Mouse (Mus musculus): Measurements from ENCODE around the gene Gna15. TPM values are rescaled to one million over a fixed set of nuclear protein-coding genes. Genes with fewer than 3 reads are reported as not detected.

Gene Gna15
- 4.0 and 4.4 TPM in 2 replicates for polyA plus RNA-seq (2015; fragmentation: Nextera tagmentation; extraction: Ambion mirVana)

GRCm38 (mm10) chr10:81524051-81524605, at the start of gene Gna15:
Gene Gna15, minus strand, starts transcription at chr10:81524225.
- ATAC-seq, result peak; percentile 28
- Histone ChIP-seq H3K4me1 (ENCODE audit: insufficient read depth) (peaks cover 33% of the 10 kb centered on the region), H3K9ac (replicated peaks) (peak within 1 kb of the TSS; percentile 66), H3K4me2 (ENCODE audit: low read depth, low read length) (peak within 1 kb of the TSS; percentile 70), H3K27me3 (ENCODE audit: insufficient read depth, low read length) (no peaks in the 10 kb centered on the region), H3K9me3 (ENCODE audit: low read length) (no peaks in the 10 kb centered on the region), H3K27ac (ENCODE audit: low read depth) (peak within 1 kb of the TSS; percentile 78), H3K36me3 (replicated peaks; ENCODE audit: insufficient read depth, low read length) (0 out of 2 replicates have a peak, but pooled peaks cover under 1% of the 10 kb centered on the region), H3K4me3 (ENCODE audit: low read depth, low read length) (peak within 1 kb of the TSS; percentile 54)
- WGBS (ENCODE audit: insufficient replicate concordance), result 13% methylated on average over 9 of the region's 9 CpGs
- TF ChIP-seq EP300 (IDR thresholded peaks at IDR 0.05; ENCODE audit: low read depth) (no peak), CTCF (IDR thresholded peaks at IDR 0.05; ENCODE audit: low read depth) (peak; percentile 39)
- peak; percentile 55 for DNase-seq

GRCm38 (mm10) chr10:81572975-81573374, 49.0 kb upstream of the Gna15 start:
- WGBS (ENCODE audit: insufficient replicate concordance), result 45% methylated on average over 9 of the region's 9 CpGs
- TF ChIP-seq CTCF (IDR thresholded peaks at IDR 0.05; ENCODE audit: low read depth), result no peak
- TF ChIP-seq EP300 (IDR thresholded peaks at IDR 0.05; ENCODE audit: low read depth), result no peak
- Histone ChIP-seq H3K4me2 (ENCODE audit: low read depth, low read length) (peak overlapping the region; percentile 99; the same call in 1 of the 2 replicates), H3K4me3 (ENCODE audit: low read depth, low read length) (no peak overlapping the region), H3K4me1 (ENCODE audit: insufficient read depth) (peaks cover 42% of the 10 kb centered on the region), H3K36me3 (replicated peaks; ENCODE audit: insufficient read depth, low read length) (no peaks in the 10 kb centered on the region), H3K9ac (replicated peaks) (no peak overlapping the region), H3K27me3 (ENCODE audit: insufficient read depth, low read length) (peaks cover 10% of the 10 kb centered on the region), H3K9me3 (ENCODE audit: low read length) (no peaks in the 10 kb centered on the region), H3K27ac (ENCODE audit: low read depth) (no peak overlapping the region)
- ATAC-seq, result no peak
- no peak for DNase-seq

DNA sequence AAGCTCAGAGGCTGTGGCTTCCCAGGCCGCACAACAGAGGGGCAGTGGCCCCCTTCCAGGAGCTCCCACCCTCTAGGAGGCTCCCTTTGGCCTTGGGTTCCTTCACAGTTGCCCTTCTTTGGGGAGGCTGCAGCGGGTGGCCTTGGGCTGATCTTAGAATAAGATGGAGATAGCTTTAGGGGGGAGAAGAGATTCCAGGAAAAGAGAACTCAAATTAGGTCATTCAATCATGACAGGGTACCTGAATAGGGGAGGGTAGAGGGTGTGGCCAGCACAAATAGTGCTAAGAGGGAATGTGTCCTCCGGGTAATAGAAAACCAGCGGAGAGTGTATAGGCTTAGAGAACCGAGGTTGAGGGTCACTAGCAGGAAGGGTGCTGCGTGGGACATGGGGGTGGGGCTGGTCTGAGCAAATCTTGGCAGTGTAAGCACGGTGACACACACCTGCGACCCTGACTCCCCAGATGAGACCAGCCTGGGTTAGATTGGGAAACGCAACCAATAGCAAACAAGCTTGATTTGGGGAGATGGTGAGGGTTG, 48.2 kb upstream of the Gna15 start:
- TF ChIP-seq EP300 (IDR thresholded peaks at IDR 0.05; ENCODE audit: low read depth) (no peak), CTCF (IDR thresholded peaks at IDR 0.05; ENCODE audit: low read depth) (no peak)
- H3K27ac ChIP-seq (ENCODE audit: low read depth), result no peak overlapping the region
- WGBS (ENCODE audit: insufficient replicate concordance), result 14% methylated on average over 9 of the region's 9 CpGs
- no peak for DNase-seq
- H3K27me3 ChIP-seq (ENCODE audit: insufficient read depth, low read length), result peaks cover 10% of the 10 kb centered on the region
- H3K4me1 ChIP-seq (ENCODE audit: insufficient read depth), result peaks cover 42% of the 10 kb centered on the region
- H3K4me3 ChIP-seq (ENCODE audit: low read depth, low read length), result peak overlapping the region; percentile 64
- H3K9me3 ChIP-seq (ENCODE audit: low read length), result no peaks in the 10 kb centered on the region
- H3K9ac ChIP-seq (replicated peaks), result 0 out of 2 replicates have a peak overlapping the region, but pooled peaks have one; percentile 16
- ATAC-seq, result no peak
- H3K4me2 ChIP-seq (ENCODE audit: low read depth, low read length), result peak overlapping the region; percentile 99
- H3K36me3 ChIP-seq (replicated peaks; ENCODE audit: insufficient read depth, low read length), result no peaks in the 10 kb centered on the region; the same call in 1 of the 2 replicates

DNA sequence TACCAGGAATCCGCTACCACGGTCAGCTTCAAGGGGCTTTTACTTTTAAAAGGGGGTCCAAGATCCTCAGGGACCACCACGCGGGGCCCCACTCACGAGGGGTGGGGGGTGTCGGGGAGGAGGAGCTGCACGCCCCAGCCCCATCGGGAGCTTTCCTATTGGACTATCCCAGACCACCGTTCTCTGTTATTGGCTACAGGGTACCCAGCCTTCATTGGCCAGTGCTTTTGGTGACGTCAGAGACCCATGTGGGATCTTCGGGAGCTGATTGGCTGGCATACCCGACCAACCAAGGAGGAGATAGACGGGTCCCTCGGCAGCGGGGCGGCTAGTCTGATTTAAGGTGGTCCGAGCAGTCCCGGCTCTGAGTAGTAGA, 47.5 kb upstream of the Gna15 start:
- Histone ChIP-seq H3K27me3 (ENCODE audit: insufficient read depth, low read length) (peaks cover 10% of the 10 kb centered on the region), H3K27ac (ENCODE audit: low read depth) (peak overlapping the region; percentile 71), H3K4me2 (ENCODE audit: low read depth, low read length) (peak overlapping the region; percentile 99), H3K4me3 (ENCODE audit: low read depth, low read length) (peak overlapping the region; percentile 64), H3K36me3 (replicated peaks; ENCODE audit: insufficient read depth, low read length) (peaks cover 2% of the 10 kb centered on the region; the same call in 1 of the 2 replicates), H3K4me1 (ENCODE audit: insufficient read depth) (peaks cover 42% of the 10 kb centered on the region), H3K9ac (replicated peaks) (peak overlapping the region; percentile 57), H3K9me3 (ENCODE audit: low read length) (no peaks in the 10 kb centered on the region)
- ATAC-seq (peak; percentile 89), DNase-seq (peak; percentile 91)
- 1% methylated on average over 18 of the region's 18 CpGs for WGBS (ENCODE audit: insufficient replicate concordance)
- TF ChIP-seq EP300 (IDR thresholded peaks at IDR 0.05; ENCODE audit: low read depth), result no peak
- no peak for TF ChIP-seq CTCF (IDR thresholded peaks at IDR 0.05; ENCODE audit: low read depth)

- peaks cover 40% of the 10 kb centered on the region for H3K4me1 ChIP-seq (ENCODE audit: insufficient read depth)
- H3K27ac ChIP-seq (ENCODE audit: low read depth), result peak overlapping the region; percentile 71
- WGBS (ENCODE audit: insufficient replicate concordance), result under 1% methylated on average over 32 of the region's 34 CpGs
- TF ChIP-seq CTCF (IDR thresholded peaks at IDR 0.05; ENCODE audit: low read depth), result no peak
- no peak for TF ChIP-seq EP300 (IDR thresholded peaks at IDR 0.05; ENCODE audit: low read depth)
- H3K9me3 ChIP-seq (ENCODE audit: low read length), result no peaks in the 10 kb centered on the region
- H3K9ac ChIP-seq (replicated peaks), result peak overlapping the region; percentile 57
- peaks cover 5% of the 10 kb centered on the region for H3K36me3 ChIP-seq (replicated peaks; ENCODE audit: insufficient read depth, low read length)
- peak; percentile 63 for ATAC-seq
- H3K4me2 ChIP-seq (ENCODE audit: low read depth, low read length), result peak overlapping the region; percentile 99
- peaks cover 7% of the 10 kb centered on the region; the same call in 1 of the 2 replicates for H3K27me3 ChIP-seq (ENCODE audit: insufficient read depth, low read length)
- peak overlapping the region; percentile 64 for H3K4me3 ChIP-seq (ENCODE audit: low read depth, low read length)
- DNase-seq, result peak; percentile 90
These were observed 46.9 kb upstream of the Gna15 start for GRCm38 (mm10) chr10:81570831-81571500.

GRCm38 (mm10) chr10:81570238-81570800, 46.3 kb upstream of the Gna15 start:
- Histone ChIP-seq H3K27me3 (ENCODE audit: insufficient read depth, low read length) (peaks cover 2% of the 10 kb centered on the region; the same call in 1 of the 2 replicates), H3K27ac (ENCODE audit: low read depth) (peak overlapping the region; percentile 53; the same call in 1 of the 2 replicates), H3K36me3 (replicated peaks; ENCODE audit: insufficient read depth, low read length) (peaks cover 12% of the 10 kb centered on the region), H3K9ac (replicated peaks) (peak overlapping the region; percentile 57; the same call in 1 of the 2 replicates), H3K4me1 (ENCODE audit: insufficient read depth) (peaks cover 34% of the 10 kb centered on the region), H3K4me2 (ENCODE audit: low read depth, low read length) (peak overlapping the region; percentile 99), H3K4me3 (ENCODE audit: low read depth, low read length) (peak overlapping the region; percentile 64), H3K9me3 (ENCODE audit: low read length) (no peaks in the 10 kb centered on the region)
- DNase-seq (no peak), ATAC-seq (no peak)
- WGBS (ENCODE audit: insufficient replicate concordance), result 14% methylated on average over 8 of the region's 11 CpGs
- TF ChIP-seq EP300 (IDR thresholded peaks at IDR 0.05; ENCODE audit: low read depth), result no peak
- no peak for TF ChIP-seq CTCF (IDR thresholded peaks at IDR 0.05; ENCODE audit: low read depth)

All from liver, postnatal 0 days (tissue).